10 mouse cellular contexts compared by ENCODE assay signal in genomic region chr1:90204821-90205220, GRCm38 (mm10). TPM values are rescaled to one million over a fixed set of nuclear protein-coding genes. Genes with fewer than 3 reads are reported as not detected.
DNase-seq lines count a peak whose midpoint lies in the region; ATAC-seq and TF ChIP-seq lines count a peak whose summit lies in the region.
"Had no signal": no experiment of that assay in that cellular context is flagged by ENCODE, and none has a peak within 500 bp of the region (broad histone marks: within the 10 kb centered on the region; RNA-seq: fewer than 3 reads in every experiment).

No protein-coding gene starts in this region.

- no peak overlapping the region for H3K9ac ChIP-seq in liver, adult 2 months (ENCODE audit: low read depth, low read length)
- H3K9ac ChIP-seq in intestine, postnatal 0 days (ENCODE audit: low read depth, low read length), result peak overlapping the region; percentile 31; the same call in 1 of the 2 replicates
- peak overlapping the region; percentile 47 for H3K9ac ChIP-seq in neural tube, embryonic 15.5 days (replicated peaks)

- 0 out of 2 replicates have a peak, but pooled peaks cover 5% of the 10 kb centered on the region for H3K27me3 ChIP-seq in liver, adult 2 months (ENCODE audit: control insufficient read depth, insufficient read depth, low read length)
- peaks cover 35% of the 10 kb centered on the region for H3K27me3 ChIP-seq in forebrain, embryonic 10.5 days (ENCODE audit: poor library complexity, severe bottlenecking)
- H3K27me3 ChIP-seq in intestine, postnatal 0 days (replicated peaks; ENCODE audit: control insufficient read depth, insufficient read depth, low read length), result no peaks in the 10 kb centered on the region
- peaks cover 8% of the 10 kb centered on the region; the same call in 1 of the 2 replicates for H3K27me3 ChIP-seq in neural tube, embryonic 15.5 days (replicated peaks)

- H3K4me3 ChIP-seq in liver, adult 2 months (ENCODE audit: insufficient read depth, low read depth, low read length), result 0 out of 2 replicates have a peak overlapping the region, but pooled peaks have one; percentile 25
- peak overlapping the region; percentile 70 for H3K4me3 ChIP-seq in forebrain, embryonic 10.5 days
- peak overlapping the region; percentile 27 for H3K4me3 ChIP-seq in intestine, postnatal 0 days (ENCODE audit: low read depth, low read length)
- peak overlapping the region; percentile 49 for H3K4me3 ChIP-seq in neural tube, embryonic 15.5 days (replicated peaks)

- H3K4me2 ChIP-seq in intestine, postnatal 0 days (replicated peaks; ENCODE audit: low read depth), result peak overlapping the region; percentile 56
- peak overlapping the region; percentile 63 for H3K4me2 ChIP-seq in neural tube, embryonic 15.5 days

- H3K36me3 ChIP-seq in liver, adult 2 months (ENCODE audit: control insufficient read depth, insufficient read depth, low read length), result no peaks in the 10 kb centered on the region
- peaks cover 16% of the 10 kb centered on the region for H3K36me3 ChIP-seq in forebrain, embryonic 10.5 days (replicated peaks)
- H3K36me3 ChIP-seq in intestine, postnatal 0 days (ENCODE audit: control insufficient read depth, insufficient read depth), result no peaks in the 10 kb centered on the region
- H3K36me3 ChIP-seq in neural tube, embryonic 15.5 days, result no peaks in the 10 kb centered on the region

- no peak for ATAC-seq in intestine, postnatal 0 days
- no peak for ATAC-seq in neural tube, embryonic 15.5 days (ENCODE audit: low FRiP score)

- TF ChIP-seq POLR2A in liver, adult 2 months (IDR thresholded peaks at IDR 0.05; ENCODE audit: extremely low read depth, insufficient read depth, low read length), result no peak

- no peak for TF ChIP-seq CTCF in liver, adult 2 months (IDR thresholded peaks at IDR 0.05; ENCODE audit: low read depth, low read length)
- no peak for TF ChIP-seq CTCF in intestine, postnatal 0 days (IDR thresholded peaks at IDR 0.05; ENCODE audit: low read depth)

- no peak overlapping the region for H3K27ac ChIP-seq in liver, adult 2 months (replicated peaks; ENCODE audit: insufficient read depth, low read depth, low read length)
- peak overlapping the region; percentile 86 for H3K27ac ChIP-seq in forebrain, embryonic 10.5 days
- no peak overlapping the region for H3K27ac ChIP-seq in intestine, postnatal 0 days (ENCODE audit: low read depth, low read length)
- peak overlapping the region; percentile 67 for H3K27ac ChIP-seq in neural tube, embryonic 15.5 days (replicated peaks)

- H3K79me2 ChIP-seq in liver, adult 2 months (ENCODE audit: control insufficient read depth, insufficient read depth, low read length), result no peaks in the 10 kb centered on the region

- 27% methylated on average over 1 of the region's 1 CpGs for WGBS in liver, adult 2 months
- 19% methylated on average over 1 of the region's 1 CpGs for WGBS in forebrain, embryonic 10.5 days
- WGBS in intestine, postnatal 0 days, result 43% methylated on average over 1 of the region's 1 CpGs
- 18% methylated on average over 1 of the region's 1 CpGs for WGBS in neural tube, embryonic 15.5 days

- no peaks in the 10 kb centered on the region for H3K9me3 ChIP-seq in forebrain, embryonic 10.5 days
- H3K9me3 ChIP-seq in intestine, postnatal 0 days (ENCODE audit: control insufficient read depth), result no peaks in the 10 kb centered on the region
- H3K9me3 ChIP-seq in neural tube, embryonic 15.5 days (replicated peaks), result no peaks in the 10 kb centered on the region

- no peak for DNase-seq in liver, adult 2 months (ENCODE audit: extremely low read depth, low read depth, low spot score)
- DNase-seq in liver, result no peak
- DNase-seq in forebrain, embryonic 10.5 days (ENCODE audit: extremely low spot score, low spot score), result no peak
- no peak for DNase-seq in B cell, adult 2 months
- DNase-seq in urinary bladder, adult 2 months (ENCODE audit: low spot score), result no peak
- DNase-seq in frontal cortex, postnatal 10 days (ENCODE audit: low spot score in 2 of 2), result no peak

- no peaks in the 10 kb centered on the region for H3K4me1 ChIP-seq in liver, adult 2 months (ENCODE audit: control insufficient read depth, insufficient read depth, low read length)
- peaks cover 86% of the 10 kb centered on the region for H3K4me1 ChIP-seq in forebrain, embryonic 10.5 days
- no peaks in the 10 kb centered on the region; the same call in 1 of the 2 replicates for H3K4me1 ChIP-seq in intestine, postnatal 0 days (replicated peaks; ENCODE audit: control insufficient read depth, insufficient read depth, low read length)
- H3K4me1 ChIP-seq in neural tube, embryonic 15.5 days, result peaks cover 71% of the 10 kb centered on the region

RNA-seq across cellular contexts. Expression of gene Ackr3, which starts 1.0 kb away (rescaled TPM):
- total RNA-seq in liver, adult 2 months (2014; rRNA removed), result 0.46 and 0.74 TPM in 2 replicates
- 1.5 and 2.4 TPM in 2 replicates for polyA plus RNA-seq in liver, adult 2 months (2012; rRNA removed)
- 19.3 and 21.5 TPM in 2 replicates for polyA plus RNA-seq in forebrain, embryonic 10.5 days (2016; fragmentation: Nextera tagmentation; extraction: Ambion mirVana)
- 8.9 and 9.2 TPM in 2 replicates for polyA plus RNA-seq in intestine, postnatal 0 days (2015; fragmentation: Nextera tagmentation; extraction: Ambion mirVana)
- polyA plus RNA-seq in neural tube, embryonic 15.5 days (2015; fragmentation: Nextera tagmentation; extraction: Ambion mirVana), result 7.5 and 7.7 TPM in 2 replicates
- 71.7 and 104 TPM in 2 replicates for polyA plus RNA-seq in urinary bladder, adult 2 months (2012; rRNA removed)
- total RNA-seq: neutrophil, adult 5-6 weeks had no signal

RNA-seq across cellular contexts. Expression of gene Iqca, which starts 51.6 kb away (rescaled TPM):
- total RNA-seq in liver, adult 2 months (2014; rRNA removed), result not detected in 2 replicates
- polyA plus RNA-seq in liver, adult 2 months (2012; rRNA removed), result not detected in 2 replicates
- polyA plus RNA-seq in forebrain, embryonic 10.5 days (2016; fragmentation: Nextera tagmentation; extraction: Ambion mirVana), result 0.10 and 0.27 TPM in 2 replicates
- polyA plus RNA-seq in intestine, postnatal 0 days (2015; fragmentation: Nextera tagmentation; extraction: Ambion mirVana), result 0.13 and 0.47 TPM in 2 replicates
- 0.42 and 0.52 TPM in 2 replicates for polyA plus RNA-seq in neural tube, embryonic 15.5 days (2015; fragmentation: Nextera tagmentation; extraction: Ambion mirVana)
- 0.09 TPM in 1 of 2 replicates, not detected in the other for polyA plus RNA-seq in urinary bladder, adult 2 months (2012; rRNA removed)
- total RNA-seq: gastrocnemius, postnatal 10 days; neutrophil, adult 5-6 weeks had no signal

Comparison
In these comparisons a context has a peak if more than half of its experiments do, and no peak if none do; other contexts are left out.
1. H3K27ac ChIP-seq: peak in forebrain, embryonic 10.5 days (single experiment) and neural tube, embryonic 15.5 days (single experiment); none in liver, adult 2 months (single experiment) and intestine, postnatal 0 days (single experiment).
2. Peak in every context shown above with its lines, with median percentiles within 50 percentile points of each other: H3K4me3 ChIP-seq.